Mouse (Mus musculus) neural tube, embryonic 13.5 days (tissue): ENCODE results near the gene Nom1. TPM values are rescaled to one million over a fixed set of nuclear protein-coding genes. Genes with fewer than 3 reads are reported as not detected.

Source experiments
- ATAC-seq: fragments of 200-750 bp; cut with Nextera tagmentation; 2 replicates; pipeline ENCODE4 v1.8.0; 2017; ENCODE audit warnings: low read depth, mild to moderate bottlenecking, moderate TSS enrichment, moderate library complexity
- H3K27ac ChIP-seq: fragments of 300-500 bp; sonication (generic); replicated peaks from 2 replicates; pipeline ENCODE4 v1.5.1; 2015; ENCODE audit warnings: moderate library complexity, mild to moderate bottlenecking, inconsistent platforms
- H3K27me3 ChIP-seq: fragments of 300-500 bp; sonication (generic); 2 replicates; pipeline ENCODE4 v1.6.1; 2015; ENCODE audit warnings: mild to moderate bottlenecking, inconsistent platforms
- H3K36me3 ChIP-seq: fragments of 300-500 bp; sonication (generic); 2 replicates; pipeline ENCODE4 v1.6.1; 2015; ENCODE audit warnings: mild to moderate bottlenecking, inconsistent platforms
- H3K4me1 ChIP-seq: fragments of 300-500 bp; sonication (generic); replicated peaks from 2 replicates; pipeline ENCODE4 v1.6.1; 2015; ENCODE audit warnings: inconsistent platforms
- H3K4me2 ChIP-seq: fragments of 300-500 bp; sonication (generic); 2 replicates; pipeline ENCODE4 v1.6.1; 2015; ENCODE audit warnings: inconsistent platforms, mild to moderate bottlenecking, moderate library complexity
- H3K4me3 ChIP-seq: fragments of 300-500 bp; sonication (generic); 2 replicates; pipeline ENCODE4 v1.5.1; 2015; ENCODE audit warnings: mild to moderate bottlenecking, inconsistent platforms
- H3K9ac ChIP-seq: fragments of 300-500 bp; sonication (generic); 2 replicates; pipeline ENCODE4 v1.6.1; 2015; ENCODE audit warnings: moderate library complexity, mild to moderate bottlenecking, inconsistent platforms
- H3K9me3 ChIP-seq: fragments of 300-500 bp; sonication (generic); 2 replicates; pipeline ENCODE4 v1.6.1; 2016; ENCODE audit warnings: inconsistent platforms
- WGBS: fragments of 180-500 bp; shearing (Covaris S2); methylation state at CpG from one replicate; pipeline ENCODE4 v1.1.7; 2015; 5-methylcytosine and 5-hydroxymethylcytosine counted together
- polyA plus RNA-seq: library from polyadenylated mRNA; unstranded; fragments of >200 nt; fragmentation: Nextera tagmentation; extraction: Ambion mirVana; gene quantifications from 2 replicates; pipeline ENCODE4 v1.2.1, GENCODE M21; 2015

Nom1 gene
- polyA plus RNA-seq, 1 experiment from 2014 or later, result 16.8 TPM

GRCm38 (mm10) chr5:29485941-29486320, 51.5 kb downstream of the Nom1 start:
- Histone ChIP-seq H3K9ac (no peak overlapping the region), H3K4me2 (no peak overlapping the region), H3K9me3 (no peaks in the 10 kb centered on the region), H3K27me3 (peaks cover 98% of the 10 kb centered on the region), H3K27ac (no peak overlapping the region), H3K4me3 (no peak overlapping the region), H3K4me1 (peaks cover 10% of the 10 kb centered on the region; the same call in 1 of the 2 replicates), H3K36me3 (no peaks in the 10 kb centered on the region)
- WGBS, result under 1% methylated on average over 10 of the region's 10 CpGs
- ATAC-seq, result no peak

- Histone ChIP-seq H3K4me3 (no peak overlapping the region), H3K4me2 (no peak overlapping the region), H3K36me3 (no peaks in the 10 kb centered on the region), H3K9me3 (no peaks in the 10 kb centered on the region), H3K9ac (no peak overlapping the region), H3K4me1 (peaks cover 10% of the 10 kb centered on the region; the same call in 1 of the 2 replicates), H3K27ac (no peak overlapping the region), H3K27me3 (peaks cover 96% of the 10 kb centered on the region)
- WGBS, result 15% methylated on average over 13 of the region's 13 CpGs
- ATAC-seq, result no peak
These were observed 52.9 kb downstream of the Nom1 start for GRCm38 (mm10) chr5:29487321-29487720.

- Histone ChIP-seq H3K4me3 (no peak overlapping the region), H3K4me2 (no peak overlapping the region), H3K27me3 (no peaks in the 10 kb centered on the region), H3K27ac (no peak overlapping the region), H3K9ac (no peak overlapping the region), H3K4me1 (no peaks in the 10 kb centered on the region), H3K9me3 (no peaks in the 10 kb centered on the region), H3K36me3 (no peaks in the 10 kb centered on the region)
- WGBS, result 72% methylated on average over 3 of the region's 3 CpGs
- ATAC-seq, result no peak
These were observed 72.5 kb downstream of the Nom1 start for GRCm38 (mm10) chr5:29507013-29507412.

Other genes starting within 250 kb of the Nom1 start
- 11.8 and 13.1 TPM in 2 replicates for gene Rnf32, start 238.7 kb upstream of the Nom1 start, polyA plus RNA-seq
- gene Lmbr1, start 56.3 kb upstream of the Nom1 start, polyA plus RNA-seq, result 27.0 and 27.3 TPM in 2 replicates
- 3.0 and 3.6 TPM in 2 replicates for gene Mnx1, start 43.8 kb downstream of the Nom1 start, polyA plus RNA-seq
- gene Ube3c, start 134.6 kb downstream of the Nom1 start, polyA plus RNA-seq, result 36.2 and 36.7 TPM in 2 replicates